Mouse (Mus musculus): ENCODE results near the gene AC170998.1.
"Not testable (repeated sequence)": the region's sequence is repeated elsewhere in the genome, so short reads cannot be mapped to it uniquely, and the experiment has no call there.

The AC170998.1 gene

GRCm38 (mm10) chr17:28757470-28757869 lies 31.6 kb downstream of the AC170998.1 start:
- DNase-seq (ENCODE audit: low spot score in 2 of 2) = no peak

- DNase-seq (ENCODE audit: low spot score in 2 of 2) = no peak
These were observed 34.9 kb downstream of the AC170998.1 start for GRCm38 (mm10) chr17:28760736-28761312.

- DNase-seq (ENCODE audit: low spot score in 2 of 2) = peak; percentile 73 to 77
These were observed 36.0 kb downstream of the AC170998.1 start for GRCm38 (mm10) chr17:28761871-28762270.

GRCm38 (mm10) chr17:28766203-28766602 lies 40.3 kb downstream of the AC170998.1 start:
- DNase-seq (ENCODE audit: low spot score in 2 of 2) = no peak

- DNase-seq (ENCODE audit: low spot score in 2 of 2) = no peak
These were observed 41.1 kb downstream of the AC170998.1 start for GRCm38 (mm10) chr17:28766781-28767515.

GRCm38 (mm10) chr17:28769121-28769874 lies 43.4 kb downstream of the AC170998.1 start, which contains the start of gene Mapk13:
Gene Mapk13 (plus strand): TSS chr17:28769297.
- DNase-seq (ENCODE audit: low spot score in 2 of 2) = no peak

- no peak for DNase-seq (ENCODE audit: low spot score in 2 of 2)
These were observed 44.1 kb downstream of the AC170998.1 start for GRCm38 (mm10) chr17:28769875-28770421.

- DNase-seq (ENCODE audit: low spot score in 2 of 2) = no peak
These were observed 45.4 kb downstream of the AC170998.1 start for GRCm38 (mm10) chr17:28771289-28771688.

- DNase-seq (ENCODE audit: low spot score in 2 of 2) = not testable (repeated sequence)
These were observed 48.4 kb downstream of the AC170998.1 start for GRCm38 (mm10) chr17:28774303-28774702.

- no peak for DNase-seq (ENCODE audit: low spot score in 2 of 2)
These were observed 49.3 kb downstream of the AC170998.1 start for GRCm38 (mm10) chr17:28775161-28775560.
